In the genomic region with DNA sequence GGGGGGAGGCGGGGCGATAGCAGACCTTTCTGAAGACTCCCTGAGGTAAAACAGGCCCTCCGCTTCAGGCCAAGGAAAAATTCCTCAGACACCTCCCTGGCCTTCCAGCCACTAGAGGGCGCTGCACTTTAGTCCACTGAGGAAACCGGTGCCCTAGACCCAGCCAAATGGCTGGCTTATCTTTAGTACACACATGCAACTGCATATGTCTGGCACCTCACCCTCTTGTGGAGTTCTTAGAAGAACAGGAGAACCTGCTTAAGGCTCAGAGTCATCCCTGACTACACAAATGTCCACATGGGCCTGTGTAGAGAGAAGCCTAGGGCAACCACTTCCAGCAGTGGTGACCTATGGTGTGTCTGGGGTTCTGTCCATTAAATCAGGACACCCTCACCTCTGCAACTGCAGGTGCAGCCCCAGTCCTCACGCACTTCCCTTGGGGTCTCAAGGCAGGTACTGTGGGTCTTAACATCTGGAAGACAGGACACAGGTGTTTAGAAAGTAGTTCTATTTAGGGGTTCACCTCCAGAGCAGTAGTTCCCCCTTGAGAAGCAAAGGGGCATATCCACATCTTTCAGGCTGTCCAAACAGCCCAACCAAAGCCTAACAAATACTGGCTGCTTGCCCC, we compare ENCODE assay signal across 1 mouse cellular context.
TF ChIP-seq lines count a peak whose summit lies in the region.

No protein-coding gene starts in this region.

TF ChIP-seq in myocyte, 11 proteins besides CTCF, POLR2A, EP300 and RAD21 (continued from another document):
- TF ChIP-seq MYOG (IDR thresholded peaks at IDR 0.05; ENCODE audit: control insufficient read depth in 1 of 3, insufficient read depth in 1 of 3, insufficient read length in 2 of 3, low read depth in 2 of 3), result no peak
- no peak for TF ChIP-seq REST (IDR thresholded peaks at IDR 0.05; ENCODE audit: insufficient read depth, insufficient read length)
- no peak for TF ChIP-seq MYOD1 (IDR thresholded peaks at IDR 0.05; ENCODE audit: control insufficient read depth in 1 of 3, insufficient read length in 2 of 3, low read depth in 2 of 3)
- no peak for TF ChIP-seq USF1 (IDR thresholded peaks at IDR 0.05; ENCODE audit: low read depth)
- TF ChIP-seq MAX (IDR thresholded peaks at IDR 0.05; ENCODE audit: low read depth), result no peak
- peak; percentile 60 for TF ChIP-seq POLR2AphosphoS2 (IDR thresholded peaks at IDR 0.05; ENCODE audit: insufficient read length, low read depth)
